Mouse (Mus musculus): ENCODE data around the gene Vangl1. TPM values are rescaled to one million over a fixed set of nuclear protein-coding genes. Genes with fewer than 3 reads are reported as not detected.

Gene Vangl1
- polyA plus RNA-seq, 1 experiment from 2014 or later: 13.4 TPM

- 90% methylated on average over 6 of the region's 6 CpGs for WGBS
- H3K27me3 ChIP-seq (ENCODE audit: control insufficient read depth, insufficient read depth, low read length): no peaks in the 10 kb centered on the region
- no peak overlapping the region for H3K4me3 ChIP-seq (ENCODE audit: low read depth, low read length)
- no peak overlapping the region for H3K27ac ChIP-seq (ENCODE audit: low read depth, low read length)
- DNase-seq (ENCODE audit: low spot score) (no peak), ATAC-seq (ENCODE audit: insufficient read depth, low FRiP score, low TSS enrichment) (no peak)
- no peak overlapping the region for H3K9ac ChIP-seq (ENCODE audit: low read length)
- H3K9me3 ChIP-seq (ENCODE audit: control insufficient read depth, low read length): no peaks in the 10 kb centered on the region
- no peak overlapping the region for H3K4me2 ChIP-seq (ENCODE audit: low read depth)
- H3K4me1 ChIP-seq (ENCODE audit: control insufficient read depth, insufficient read depth, low read length): peaks cover 2% of the 10 kb centered on the region
- H3K36me3 ChIP-seq (ENCODE audit: control insufficient read depth, insufficient read depth, low read length): no peaks in the 10 kb centered on the region
These were observed 63.9 kb downstream of the Vangl1 start for GRCm38 (mm10) chr3:102140606-102141005.

- no peak for ATAC-seq (ENCODE audit: insufficient read depth, low FRiP score, low TSS enrichment)
- Histone ChIP-seq H3K9me3 (ENCODE audit: control insufficient read depth, low read length) (no peaks in the 10 kb centered on the region), H3K36me3 (ENCODE audit: control insufficient read depth, insufficient read depth, low read length) (no peaks in the 10 kb centered on the region), H3K4me2 (ENCODE audit: low read depth) (no peak overlapping the region), H3K4me3 (ENCODE audit: low read depth, low read length) (no peak overlapping the region), H3K9ac (ENCODE audit: low read length) (no peak overlapping the region), H3K4me1 (ENCODE audit: control insufficient read depth, insufficient read depth, low read length) (peaks cover 6% of the 10 kb centered on the region), H3K27ac (ENCODE audit: low read depth, low read length) (no peak overlapping the region), H3K27me3 (ENCODE audit: control insufficient read depth, insufficient read depth, low read length) (no peaks in the 10 kb centered on the region)
- 80% methylated on average over 6 of the region's 6 CpGs for WGBS
- DNase-seq (ENCODE audit: low spot score): no peak
These were observed 65.6 kb downstream of the Vangl1 start for GRCm38 (mm10) chr3:102138899-102139298.

- Histone ChIP-seq H3K27me3 (ENCODE audit: control insufficient read depth, insufficient read depth, low read length) (no peaks in the 10 kb centered on the region), H3K4me3 (ENCODE audit: low read depth, low read length) (no peak overlapping the region), H3K4me2 (ENCODE audit: low read depth) (no peak overlapping the region), H3K36me3 (ENCODE audit: control insufficient read depth, insufficient read depth, low read length) (no peaks in the 10 kb centered on the region), H3K4me1 (ENCODE audit: control insufficient read depth, insufficient read depth, low read length) (peaks cover 6% of the 10 kb centered on the region), H3K9ac (ENCODE audit: low read length) (no peak overlapping the region), H3K9me3 (ENCODE audit: control insufficient read depth, low read length) (no peaks in the 10 kb centered on the region), H3K27ac (ENCODE audit: low read depth, low read length) (no peak overlapping the region)
- DNase-seq (ENCODE audit: low spot score): no peak
- no peak for ATAC-seq (ENCODE audit: insufficient read depth, low FRiP score, low TSS enrichment)
- WGBS: 87% methylated on average over 10 of the region's 10 CpGs
These were observed 67.3 kb downstream of the Vangl1 start for GRCm38 (mm10) chr3:102137158-102137557.

DNA sequence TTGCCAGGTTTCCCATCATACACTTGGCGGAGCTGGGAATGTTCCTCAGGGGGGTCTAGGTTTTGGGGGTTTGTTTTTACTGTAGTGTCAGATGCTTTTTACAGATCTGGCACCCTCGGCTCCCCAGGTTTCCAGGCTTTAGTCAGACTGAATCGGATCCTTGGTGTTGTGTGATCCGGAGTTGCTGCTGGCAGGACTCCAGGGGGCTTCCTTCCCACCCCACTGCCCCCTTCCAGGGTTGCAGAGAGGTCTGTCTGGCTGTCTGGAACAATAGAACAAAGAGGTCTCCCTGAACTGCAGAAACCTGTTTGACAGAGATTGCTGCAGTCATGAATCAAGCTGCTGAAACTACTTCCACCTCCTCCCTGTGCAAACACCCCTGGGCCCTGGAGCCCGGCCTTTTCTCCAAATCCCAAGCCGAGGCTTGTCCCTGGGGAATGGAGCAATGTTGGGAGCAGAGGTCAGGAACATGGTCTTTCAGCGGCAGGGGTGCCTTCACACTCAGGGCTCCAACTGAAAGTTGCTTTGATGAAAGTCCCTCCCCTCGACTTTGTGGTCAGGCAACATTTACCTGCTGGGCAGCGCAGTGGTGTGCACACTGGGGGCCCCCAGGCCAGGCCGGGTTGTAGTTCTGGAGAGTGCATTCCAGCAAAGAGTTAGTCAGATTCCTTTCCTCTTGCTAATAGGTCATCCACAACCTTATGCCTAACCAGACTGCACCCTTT, 68.9 kb downstream of the Vangl1 start:
- no peak overlapping the region for H3K27ac ChIP-seq (ENCODE audit: low read depth, low read length)
- H3K27me3 ChIP-seq (ENCODE audit: control insufficient read depth, insufficient read depth, low read length): no peaks in the 10 kb centered on the region
- H3K9me3 ChIP-seq (ENCODE audit: control insufficient read depth, low read length): no peaks in the 10 kb centered on the region
- ATAC-seq (ENCODE audit: insufficient read depth, low FRiP score, low TSS enrichment): 0 out of 2 replicates have a peak, but pooled peaks have one; percentile 23
- H3K4me1 ChIP-seq (ENCODE audit: control insufficient read depth, insufficient read depth, low read length): peaks cover 6% of the 10 kb centered on the region
- peak; percentile 28 for DNase-seq (ENCODE audit: low spot score)
- peak overlapping the region; percentile 29; the same call in 1 of the 2 replicates for H3K9ac ChIP-seq (ENCODE audit: low read length)
- no peak overlapping the region for H3K4me2 ChIP-seq (ENCODE audit: low read depth)
- H3K36me3 ChIP-seq (ENCODE audit: control insufficient read depth, insufficient read depth, low read length): no peaks in the 10 kb centered on the region
- H3K4me3 ChIP-seq (ENCODE audit: low read depth, low read length): no peak overlapping the region
- WGBS: 20% methylated on average over 10 of the region's 10 CpGs

GRCm38 (mm10) chr3:102131627-102132324, 72.7 kb downstream of the Vangl1 start:
- no peaks in the 10 kb centered on the region for H3K36me3 ChIP-seq (ENCODE audit: control insufficient read depth, insufficient read depth, low read length)
- 90% methylated on average over 9 of the region's 9 CpGs for WGBS
- H3K27ac ChIP-seq (ENCODE audit: low read depth, low read length): no peak overlapping the region
- DNase-seq (ENCODE audit: low spot score) (no peak), ATAC-seq (ENCODE audit: insufficient read depth, low FRiP score, low TSS enrichment) (no peak)
- no peak overlapping the region for H3K9ac ChIP-seq (ENCODE audit: low read length)
- no peak overlapping the region for H3K4me2 ChIP-seq (ENCODE audit: low read depth)
- H3K9me3 ChIP-seq (ENCODE audit: control insufficient read depth, low read length): no peaks in the 10 kb centered on the region
- H3K4me3 ChIP-seq (ENCODE audit: low read depth, low read length): no peak overlapping the region
- H3K4me1 ChIP-seq (ENCODE audit: control insufficient read depth, insufficient read depth, low read length): peaks cover 6% of the 10 kb centered on the region
- no peaks in the 10 kb centered on the region for H3K27me3 ChIP-seq (ENCODE audit: control insufficient read depth, insufficient read depth, low read length)

- WGBS: 73% methylated on average over 6 of the region's 6 CpGs
- H3K27ac ChIP-seq (ENCODE audit: low read depth, low read length): no peak overlapping the region
These were observed 74.0 kb downstream of the Vangl1 start for GRCm38 (mm10) chr3:102130478-102130877.

GRCm38 (mm10) chr3:102128242-102128641, 76.3 kb downstream of the Vangl1 start:
- WGBS: 86% methylated on average over 2 of the region's 2 CpGs
- Histone ChIP-seq H3K4me2 (ENCODE audit: low read depth) (no peak overlapping the region), H3K9me3 (ENCODE audit: control insufficient read depth, low read length) (no peaks in the 10 kb centered on the region), H3K4me1 (ENCODE audit: control insufficient read depth, insufficient read depth, low read length) (no peaks in the 10 kb centered on the region), H3K4me3 (ENCODE audit: low read depth, low read length) (no peak overlapping the region), H3K27me3 (ENCODE audit: control insufficient read depth, insufficient read depth, low read length) (no peaks in the 10 kb centered on the region), H3K9ac (ENCODE audit: low read length) (no peak overlapping the region), H3K36me3 (ENCODE audit: control insufficient read depth, insufficient read depth, low read length) (no peaks in the 10 kb centered on the region), H3K27ac (ENCODE audit: low read depth, low read length) (no peak overlapping the region)
- ATAC-seq (ENCODE audit: insufficient read depth, low FRiP score, low TSS enrichment): no peak
- no peak for DNase-seq (ENCODE audit: low spot score)

More at GRCm38 (mm10) chr3:102130478-102130877, 74.0 kb downstream of the Vangl1 start:
- Histone ChIP-seq H3K9me3 (ENCODE audit: control insufficient read depth, low read length) (no peaks in the 10 kb centered on the region), H3K36me3 (ENCODE audit: control insufficient read depth, insufficient read depth, low read length) (no peaks in the 10 kb centered on the region), H3K27me3 (ENCODE audit: control insufficient read depth, insufficient read depth, low read length) (no peaks in the 10 kb centered on the region), H3K4me1 (ENCODE audit: control insufficient read depth, insufficient read depth, low read length) (peaks cover 2% of the 10 kb centered on the region), H3K4me2 (ENCODE audit: low read depth) (no peak overlapping the region), H3K4me3 (ENCODE audit: low read depth, low read length) (no peak overlapping the region), H3K9ac (ENCODE audit: low read length) (no peak overlapping the region)
- ATAC-seq (ENCODE audit: insufficient read depth, low FRiP score, low TSS enrichment): no peak
- no peak for DNase-seq (ENCODE audit: low spot score)

DNA sequence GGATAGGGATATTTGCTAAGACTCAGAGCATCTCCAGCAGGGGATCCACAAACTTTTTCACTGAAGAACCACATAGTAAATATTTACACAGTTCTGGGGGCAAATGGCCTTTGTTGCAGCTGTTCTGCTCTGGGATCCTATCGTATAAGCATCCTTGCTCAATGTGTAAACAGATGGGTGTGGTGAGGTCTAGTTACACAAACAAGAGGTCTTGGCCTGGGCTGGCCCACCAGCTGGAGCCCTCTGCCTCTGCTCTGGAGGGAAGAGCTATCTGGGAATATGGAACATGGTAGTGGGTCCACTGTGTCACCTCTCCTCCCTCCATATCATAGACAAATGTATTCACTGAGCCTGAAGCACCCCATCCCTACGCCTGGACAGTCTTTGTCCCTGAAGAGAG, 77.4 kb downstream of the Vangl1 start:
- ATAC-seq (ENCODE audit: insufficient read depth, low FRiP score, low TSS enrichment) (no peak), DNase-seq (ENCODE audit: low spot score) (no peak)
- H3K4me2 ChIP-seq (ENCODE audit: low read depth): no peak overlapping the region
- no peaks in the 10 kb centered on the region for H3K9me3 ChIP-seq (ENCODE audit: control insufficient read depth, low read length)
- H3K4me3 ChIP-seq (ENCODE audit: low read depth, low read length): no peak overlapping the region
- H3K9ac ChIP-seq (ENCODE audit: low read length): no peak overlapping the region
- H3K4me1 ChIP-seq (ENCODE audit: control insufficient read depth, insufficient read depth, low read length): no peaks in the 10 kb centered on the region
- no peak overlapping the region for H3K27ac ChIP-seq (ENCODE audit: low read depth, low read length)
- 62% methylated on average over 2 of the region's 2 CpGs for WGBS
- H3K36me3 ChIP-seq (ENCODE audit: control insufficient read depth, insufficient read depth, low read length): no peaks in the 10 kb centered on the region
- no peaks in the 10 kb centered on the region for H3K27me3 ChIP-seq (ENCODE audit: control insufficient read depth, insufficient read depth, low read length)

DNA sequence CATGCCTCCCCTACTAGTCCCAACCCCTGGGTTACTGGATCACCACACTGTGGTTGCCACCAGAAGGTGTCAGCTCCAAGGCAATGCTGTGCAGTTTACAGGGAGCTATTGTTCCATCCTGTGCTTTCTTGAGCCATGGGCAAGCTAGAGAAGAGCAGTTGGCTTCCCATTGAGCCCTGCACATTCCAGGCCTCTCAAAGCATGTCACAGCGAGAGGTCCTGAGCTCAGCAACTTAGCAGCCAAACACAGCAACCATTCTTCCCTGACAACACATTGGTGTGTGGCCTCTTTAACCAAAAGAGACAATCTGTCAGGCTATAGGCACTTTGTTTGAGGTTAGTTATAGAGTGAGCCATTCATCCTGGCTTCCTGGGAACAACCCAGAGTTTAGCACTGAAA, 78.9 kb downstream of the Vangl1 start:
- H3K4me2 ChIP-seq (ENCODE audit: low read depth): no peak overlapping the region
- H3K27ac ChIP-seq (ENCODE audit: low read depth, low read length): no peak overlapping the region
- 29% methylated on average over 1 of the region's 1 CpGs for WGBS
- no peaks in the 10 kb centered on the region for H3K9me3 ChIP-seq (ENCODE audit: control insufficient read depth, low read length)
- no peak overlapping the region for H3K4me3 ChIP-seq (ENCODE audit: low read depth, low read length)
- DNase-seq (ENCODE audit: low spot score): no peak
- H3K9ac ChIP-seq (ENCODE audit: low read length): no peak overlapping the region
- ATAC-seq (ENCODE audit: insufficient read depth, low FRiP score, low TSS enrichment): no peak
- no peaks in the 10 kb centered on the region for H3K27me3 ChIP-seq (ENCODE audit: control insufficient read depth, insufficient read depth, low read length)
- H3K4me1 ChIP-seq (ENCODE audit: control insufficient read depth, insufficient read depth, low read length): no peaks in the 10 kb centered on the region
- no peaks in the 10 kb centered on the region for H3K36me3 ChIP-seq (ENCODE audit: control insufficient read depth, insufficient read depth, low read length)
